Mouse (Mus musculus) layer of hippocampus, adult 9-11 months (tissue): ENCODE results near the gene S100a16.

ENCODE experiments used
- DNase-seq: peaks from one replicate; pipeline ENCODE4 v3.0.0; 2022

The S100a16 gene

GRCm38 (mm10) chr3:90586906-90587305 is 49.9 kb downstream of the S100a16 start:
- DNase-seq = no peak

- DNase-seq = peak; percentile 65
Observed at GRCm38 (mm10) chr3:90587361-90588101, 50.5 kb downstream of the S100a16 start.

- no peak for DNase-seq
Observed at GRCm38 (mm10) chr3:90589390-90589789, 52.3 kb downstream of the S100a16 start.

- DNase-seq = no peak
Observed at GRCm38 (mm10) chr3:90589947-90590346, 52.9 kb downstream of the S100a16 start, which contains the start of gene S100a2. TSS of gene S100a2 (plus strand) at chr3:90590247.
